Mouse (Mus musculus) B cell, adult (primary cell): Measurements from ENCODE around the gene Ubn1. TPM values are rescaled to one million over a fixed set of nuclear protein-coding genes. Genes with fewer than 3 reads are reported as not detected.

Source experiments
- total RNA-seq: library from RNA; stranded (reverse); gene quantifications from 4 replicates; pipeline ENCODE4 v1.2.4, GENCODE M21; 2023; ENCODE audit not compliant: inconsistent age

The Ubn1 gene
- total RNA-seq = 75.6 to 88.8 TPM (median 81.9 TPM) in 4 replicates

GRCm38 (mm10) chr16:5049774-5050234, at the start of gene Ubn1, which contains the start of gene Glyr1:
TSS of gene Ubn1 (plus strand) at chr16:5050057.
TSS of gene Glyr1 (minus strand) at chr16:5049863.

GRCm38 (mm10) chr16:5007067-5007466, 42.8 kb upstream of the Ubn1 start, which contains the start of gene Smim22:
TSS of gene Smim22 (plus strand) at chr16:5007288.

GRCm38 (mm10) chr16:5013054-5013838, 36.6 kb upstream of the Ubn1 start, which contains the start of gene Rogdi:
TSS of gene Rogdi (minus strand) at chr16:5013553.

GRCm38 (mm10) chr16:5132401-5132801, 82.5 kb downstream of the Ubn1 start, which contains the start of gene Ppl:
TSS of gene Ppl (minus strand) at chr16:5132421.

Other genes with a start within 250 kb of the Ubn1 start
- not detected in 4 replicates for gene 4930562C15Rik, start 214.6 kb upstream of the Ubn1 start, total RNA-seq
- 173 to 195 TPM (median 185 TPM) in 4 replicates for gene Ubald1, start 169.7 kb upstream of the Ubn1 start, total RNA-seq
- 138 to 157 TPM (median 152 TPM) in 4 replicates for gene Mgrn1, start 163.8 kb upstream of the Ubn1 start, total RNA-seq
- gene Nudt16l1, start 111.3 kb upstream of the Ubn1 start, total RNA-seq = 45.2 to 47.4 TPM (median 46.1 TPM) in 4 replicates
- gene Anks3, start 85.9 kb upstream of the Ubn1 start, total RNA-seq = 78.8 to 99.2 TPM (median 87.6 TPM) in 4 replicates
- not detected in 4 replicates for gene Sept12, start 52.2 kb upstream of the Ubn1 start, total RNA-seq
- not detected in 4 replicates for gene Smim22, start 42.8 kb upstream of the Ubn1 start, total RNA-seq
- gene Rogdi, start 36.5 kb upstream of the Ubn1 start, total RNA-seq = 103 to 117 TPM (median 113 TPM) in 4 replicates
- 147 to 149 TPM (median 149 TPM) in 4 replicates for gene Glyr1, start 194 bp upstream of the Ubn1 start, total RNA-seq
- 5.2 to 8.3 TPM (median 6.6 TPM) in 4 replicates for gene Ppl, start 82.4 kb downstream of the Ubn1 start, total RNA-seq
- gene Sec14l5, start 97.1 kb downstream of the Ubn1 start, total RNA-seq = 0.21 TPM in 2 of 4 replicates, not detected in the others
- 24.5 to 35.5 TPM (median 28.1 TPM) in 4 replicates for gene Nagpa, start 154.0 kb downstream of the Ubn1 start, total RNA-seq
- gene AU021092, start 172.2 kb downstream of the Ubn1 start, total RNA-seq = not detected in 4 replicates
- gene Alg1, start 183.6 kb downstream of the Ubn1 start, total RNA-seq = 36.6 to 41.5 TPM (median 40.2 TPM) in 4 replicates
- 13.1 to 17.0 TPM (median 15.7 TPM) in 4 replicates for gene Eef2kmt, start 205.9 kb downstream of the Ubn1 start, total RNA-seq